Mouse (Mus musculus): ENCODE measurements at regions not wholly inside any gene's neighbourhood (a gene's known extent, or its start where the extent isn't known, plus 50 kb on each side); places are given as distances from the start of the nearest gene placed in this dataset.

- Histone ChIP-seq H3K9me3 (replicated peaks; ENCODE audit: control insufficient read depth, low read length, poor library complexity, severe bottlenecking) (no peaks in the 10 kb centered on the region), H3K27me3 (ENCODE audit: control insufficient read depth, insufficient read depth, low read depth, low read length) (no peaks in the 10 kb centered on the region), H3K36me3 (ENCODE audit: control insufficient read depth, insufficient read depth, low read length) (no peaks in the 10 kb centered on the region), H3K4me3 (ENCODE audit: low read depth, low read length) (no peak overlapping the region), H3K4me1 (ENCODE audit: control insufficient read depth, insufficient read depth, low read length) (peaks cover 3% of the 10 kb centered on the region; the same call in 1 of the 2 replicates), H3K9ac (ENCODE audit: low read depth, low read length) (no peak overlapping the region), H3K4me2 (ENCODE audit: low read length) (no peak overlapping the region), H3K27ac (ENCODE audit: low read length) (no peak overlapping the region)
- 58% methylated on average over 4 of the region's 4 CpGs for WGBS
- ATAC-seq: peak; percentile 66
Observed at GRCm38 (mm10) chr17:65169981-65170617, 334.2 kb upstream of the 4930583I09Rik start.

- Histone ChIP-seq H3K27ac (ENCODE audit: low read length) (peak overlapping the region; percentile 33; the same call in 1 of the 2 replicates), H3K4me3 (ENCODE audit: low read depth, low read length) (no peak overlapping the region), H3K36me3 (ENCODE audit: control insufficient read depth, insufficient read depth, low read length) (no peaks in the 10 kb centered on the region), H3K4me1 (ENCODE audit: control insufficient read depth, insufficient read depth, low read length) (no peaks in the 10 kb centered on the region), H3K9ac (ENCODE audit: low read depth, low read length) (no peak overlapping the region), H3K9me3 (replicated peaks; ENCODE audit: control insufficient read depth, low read length, poor library complexity, severe bottlenecking) (peaks cover 4% of the 10 kb centered on the region), H3K27me3 (ENCODE audit: control insufficient read depth, insufficient read depth, low read depth, low read length) (no peaks in the 10 kb centered on the region), H3K4me2 (ENCODE audit: low read length) (no peak overlapping the region)
- ATAC-seq: peak; percentile 79; the same call in 1 of the 2 replicates
- 71% methylated on average over 2 of the region's 2 CpGs for WGBS
Observed at GRCm38 (mm10) chr17:65146376-65146775, 310.5 kb upstream of the 4930583I09Rik start.

GRCm38 (mm10) chr17:65114651-65115050 is 278.8 kb upstream of the 4930583I09Rik start:
- no peaks in the 10 kb centered on the region for H3K4me1 ChIP-seq (ENCODE audit: control insufficient read depth, insufficient read depth, low read length)
- WGBS: 69% methylated on average over 5 of the region's 5 CpGs
- no peaks in the 10 kb centered on the region for H3K36me3 ChIP-seq (ENCODE audit: control insufficient read depth, insufficient read depth, low read length)
- H3K9me3 ChIP-seq (replicated peaks; ENCODE audit: control insufficient read depth, low read length, poor library complexity, severe bottlenecking): no peaks in the 10 kb centered on the region
- ATAC-seq: no peak
- no peaks in the 10 kb centered on the region for H3K27me3 ChIP-seq (ENCODE audit: control insufficient read depth, insufficient read depth, low read depth, low read length)
- no peak overlapping the region for H3K9ac ChIP-seq (ENCODE audit: low read depth, low read length)
- no peak overlapping the region for H3K4me2 ChIP-seq (ENCODE audit: low read length)
- H3K4me3 ChIP-seq (ENCODE audit: low read depth, low read length): no peak overlapping the region
- H3K27ac ChIP-seq (ENCODE audit: low read length): no peak overlapping the region

- H3K36me3 ChIP-seq (ENCODE audit: control insufficient read depth, insufficient read depth, low read length): no peaks in the 10 kb centered on the region
- no peaks in the 10 kb centered on the region for H3K4me1 ChIP-seq (ENCODE audit: control insufficient read depth, insufficient read depth, low read length)
- H3K4me2 ChIP-seq (ENCODE audit: low read length): no peak overlapping the region
- no peak overlapping the region for H3K27ac ChIP-seq (ENCODE audit: low read length)
- H3K27me3 ChIP-seq (ENCODE audit: control insufficient read depth, insufficient read depth, low read depth, low read length): no peaks in the 10 kb centered on the region
- H3K4me3 ChIP-seq (ENCODE audit: low read depth, low read length): no peak overlapping the region
- H3K9ac ChIP-seq (ENCODE audit: low read depth, low read length): no peak overlapping the region
- WGBS: 75% methylated on average over 3 of the region's 3 CpGs
- no peak for ATAC-seq
- no peaks in the 10 kb centered on the region for H3K9me3 ChIP-seq (replicated peaks; ENCODE audit: control insufficient read depth, low read length, poor library complexity, severe bottlenecking)
Observed at GRCm38 (mm10) chr17:65113121-65113520, 277.2 kb upstream of the 4930583I09Rik start.

GRCm38 (mm10) chr17:65105622-65106021 is 269.8 kb upstream of the 4930583I09Rik start:
- H3K27me3 ChIP-seq (ENCODE audit: control insufficient read depth, insufficient read depth, low read depth, low read length): no peaks in the 10 kb centered on the region
- no peak for ATAC-seq
- no peak overlapping the region for H3K4me3 ChIP-seq (ENCODE audit: low read depth, low read length)
- no peaks in the 10 kb centered on the region for H3K36me3 ChIP-seq (ENCODE audit: control insufficient read depth, insufficient read depth, low read length)
- no peaks in the 10 kb centered on the region for H3K9me3 ChIP-seq (replicated peaks; ENCODE audit: control insufficient read depth, low read length, poor library complexity, severe bottlenecking)
- no peak overlapping the region for H3K27ac ChIP-seq (ENCODE audit: low read length)
- H3K9ac ChIP-seq (ENCODE audit: low read depth, low read length): no peak overlapping the region
- H3K4me1 ChIP-seq (ENCODE audit: control insufficient read depth, insufficient read depth, low read length): no peaks in the 10 kb centered on the region
- no peak overlapping the region for H3K4me2 ChIP-seq (ENCODE audit: low read length)
- 95% methylated on average over 2 of the region's 2 CpGs for WGBS

- 80% methylated on average over 6 of the region's 6 CpGs for WGBS
- H3K27me3 ChIP-seq (ENCODE audit: control insufficient read depth, insufficient read depth, low read depth, low read length): no peaks in the 10 kb centered on the region
- no peak overlapping the region for H3K4me3 ChIP-seq (ENCODE audit: low read depth, low read length)
- no peak overlapping the region for H3K4me2 ChIP-seq (ENCODE audit: low read length)
- ATAC-seq: no peak
- no peaks in the 10 kb centered on the region for H3K36me3 ChIP-seq (ENCODE audit: control insufficient read depth, insufficient read depth, low read length)
- no peaks in the 10 kb centered on the region for H3K9me3 ChIP-seq (replicated peaks; ENCODE audit: control insufficient read depth, low read length, poor library complexity, severe bottlenecking)
- H3K9ac ChIP-seq (ENCODE audit: low read depth, low read length): no peak overlapping the region
- H3K27ac ChIP-seq (ENCODE audit: low read length): no peak overlapping the region
- H3K4me1 ChIP-seq (ENCODE audit: control insufficient read depth, insufficient read depth, low read length): no peaks in the 10 kb centered on the region
Observed at GRCm38 (mm10) chr17:65101157-65101556, 265.3 kb upstream of the 4930583I09Rik start.

GRCm38 (mm10) chr17:65082249-65082648 is 246.4 kb upstream of the 4930583I09Rik start:
- H3K27ac ChIP-seq (ENCODE audit: low read length): 0 out of 2 replicates have a peak overlapping the region, but pooled peaks have one; percentile 11
- ATAC-seq: no peak

GRCm38 (mm10) chr17:65081779-65082086 is 245.9 kb upstream of the 4930583I09Rik start:
- no peaks in the 10 kb centered on the region for H3K9me3 ChIP-seq (replicated peaks; ENCODE audit: control insufficient read depth, low read length, poor library complexity, severe bottlenecking)

More at GRCm38 (mm10) chr17:65082249-65082648, 246.4 kb upstream of the 4930583I09Rik start:
- H3K4me1 ChIP-seq (ENCODE audit: control insufficient read depth, insufficient read depth, low read length): peaks cover 4% of the 10 kb centered on the region; the same call in 1 of the 2 replicates
- H3K27me3 ChIP-seq (ENCODE audit: control insufficient read depth, insufficient read depth, low read depth, low read length): no peaks in the 10 kb centered on the region
- no peak overlapping the region for H3K4me2 ChIP-seq (ENCODE audit: low read length)
- H3K36me3 ChIP-seq (ENCODE audit: control insufficient read depth, insufficient read depth, low read length): no peaks in the 10 kb centered on the region
- no peak overlapping the region for H3K4me3 ChIP-seq (ENCODE audit: low read depth, low read length)
- H3K9ac ChIP-seq (ENCODE audit: low read depth, low read length): no peak overlapping the region
- no peaks in the 10 kb centered on the region for H3K9me3 ChIP-seq (replicated peaks; ENCODE audit: control insufficient read depth, low read length, poor library complexity, severe bottlenecking)
- 42% methylated on average over 8 of the region's 8 CpGs for WGBS

GRCm38 (mm10) chr17:65081072-65081778 is 245.4 kb upstream of the 4930583I09Rik start:
- Histone ChIP-seq H3K9ac (ENCODE audit: low read depth, low read length) (no peak overlapping the region), H3K4me2 (ENCODE audit: low read length) (no peak overlapping the region), H3K27ac (ENCODE audit: low read length) (no peak overlapping the region), H3K4me3 (ENCODE audit: low read depth, low read length) (no peak overlapping the region), H3K36me3 (ENCODE audit: control insufficient read depth, insufficient read depth, low read length) (no peaks in the 10 kb centered on the region), H3K27me3 (ENCODE audit: control insufficient read depth, insufficient read depth, low read depth, low read length) (no peaks in the 10 kb centered on the region), H3K4me1 (ENCODE audit: control insufficient read depth, insufficient read depth, low read length) (peaks cover 4% of the 10 kb centered on the region; the same call in 1 of the 2 replicates), H3K9me3 (replicated peaks; ENCODE audit: control insufficient read depth, low read length, poor library complexity, severe bottlenecking) (no peaks in the 10 kb centered on the region)
- ATAC-seq: no peak
- 58% methylated on average over 9 of the region's 9 CpGs for WGBS

More at GRCm38 (mm10) chr17:65081779-65082086, 245.9 kb upstream of the 4930583I09Rik start:
- H3K4me3 ChIP-seq (ENCODE audit: low read depth, low read length): no peak overlapping the region
- peak; percentile 28; the same call in 1 of the 2 replicates for ATAC-seq
- no peaks in the 10 kb centered on the region for H3K27me3 ChIP-seq (ENCODE audit: control insufficient read depth, insufficient read depth, low read depth, low read length)
- peaks cover 4% of the 10 kb centered on the region; the same call in 1 of the 2 replicates for H3K4me1 ChIP-seq (ENCODE audit: control insufficient read depth, insufficient read depth, low read length)
- no peak overlapping the region for H3K4me2 ChIP-seq (ENCODE audit: low read length)
- no peaks in the 10 kb centered on the region for H3K36me3 ChIP-seq (ENCODE audit: control insufficient read depth, insufficient read depth, low read length)
- H3K9ac ChIP-seq (ENCODE audit: low read depth, low read length): no peak overlapping the region
- no peak overlapping the region for H3K27ac ChIP-seq (ENCODE audit: low read length)
- 54% methylated on average over 2 of the region's 2 CpGs for WGBS

Measured in midbrain, embryonic 16.5 days (tissue).